Mouse (Mus musculus) midbrain, postnatal 0 days (tissue): ENCODE data around the gene Ranbp17. TPM values are rescaled to one million over a fixed set of nuclear protein-coding genes. Genes with fewer than 3 reads are reported as not detected.
A peak's percentile ranks its signal among the peaks of the same experiment; 100 is the strongest.

Experiments
- ATAC-seq: fragments of 200-750 bp; cut with Nextera tagmentation; 2 replicates; pipeline ENCODE4 v1.8.0; 2017; ENCODE audit warnings: moderate number of reproducible peaks, mild to moderate bottlenecking, moderate TSS enrichment, moderate library complexity; ENCODE audit not compliant: low FRiP score
- DNase-seq: peaks from one replicate; pipeline ENCODE4 v3.0.0-alpha.2; 2015; ENCODE audit warnings: low spot score
- H3K27ac ChIP-seq: fragments of 300-500 bp; sonication (generic); 2 replicates; pipeline ENCODE4 v1.5.1; 2014; ENCODE audit warnings: low read depth, mild to moderate bottlenecking, low read length, mixed read lengths
- H3K27me3 ChIP-seq: fragments of 300-500 bp; sonication (generic); 2 replicates; pipeline ENCODE4 v1.6.1; 2014; ENCODE audit warnings: low read length, control low read depth, mixed read lengths; ENCODE audit not compliant: insufficient read depth
- H3K36me3 ChIP-seq: fragments of 300-500 bp; sonication (generic); 2 replicates; pipeline ENCODE4 v1.6.1; 2014; ENCODE audit warnings: low read length, control low read depth, mixed read lengths; ENCODE audit not compliant: insufficient read depth
- H3K4me1 ChIP-seq: fragments of 300-500 bp; sonication (generic); 2 replicates; pipeline ENCODE4 v1.6.1; 2014; ENCODE audit warnings: mild to moderate bottlenecking, control low read depth, antibody characterized with exemption, low read length, mixed read lengths; ENCODE audit not compliant: insufficient read depth
- H3K4me2 ChIP-seq: fragments of 300-500 bp; sonication (generic); 2 replicates; pipeline ENCODE4 v1.6.1; 2014; ENCODE audit warnings: low read depth, mild to moderate bottlenecking, low read length, mixed read lengths; ENCODE audit not compliant: poor library complexity, severe bottlenecking
- H3K4me3 ChIP-seq: fragments of 300-500 bp; sonication (generic); 2 replicates; pipeline ENCODE4 v1.5.1; 2014; ENCODE audit warnings: low read depth, mild to moderate bottlenecking, low read length, moderate library complexity
- H3K9ac ChIP-seq: fragments of 300-500 bp; sonication (generic); replicated peaks from 2 replicates; pipeline ENCODE4 v1.6.1; 2014; ENCODE audit warnings: mild to moderate bottlenecking, low read length, moderate library complexity, mixed read lengths; ENCODE audit not compliant: poor library complexity, severe bottlenecking
- H3K9me3 ChIP-seq: fragments of 300-500 bp; sonication (generic); 2 replicates; pipeline ENCODE4 v1.6.1; 2016; ENCODE audit warnings: low read length, control low read depth
- CTCF ChIP-seq: IDR thresholded peaks from 2 replicates; pipeline ENCODE4 v1.5.1; 2016; ENCODE audit warnings: antibody characterized with exemption, mild to moderate bottlenecking
- WGBS: fragments of 180-500 bp; shearing (Covaris S2); extraction: QIAGEN DNeasy Blood & Tissue Kit; methylation state at CpG from one replicate; pipeline ENCODE4 v1.1.7; 2014; 5-methylcytosine and 5-hydroxymethylcytosine counted together
- polyA plus RNA-seq: library from polyadenylated mRNA; unstranded; fragments of >200 nt; fragmentation: Nextera tagmentation; extraction: Ambion mirVana; gene quantifications from 2 replicates; pipeline ENCODE4 v1.2.1, GENCODE M21; 2015
- total RNA-seq: library from RNA; depleted of rRNA; stranded (reverse); fragments of >200 nt; gene quantifications from 2 replicates; pipeline ENCODE4 v1.2.3, GENCODE M21; 2014

Ranbp17 gene
- total and polyA plus RNA-seq, 2 experiments from 2014 or later: 5.0 to 7.8 TPM

GRCm38 (mm10) chr11:33200764-33201625, 312.6 kb downstream of the Ranbp17 start:
- no peaks in the 10 kb centered on the region for H3K36me3 ChIP-seq
- peaks cover 77% of the 10 kb centered on the region for H3K27me3 ChIP-seq
- no peaks in the 10 kb centered on the region for H3K4me1 ChIP-seq
- H3K27ac ChIP-seq: no peak overlapping the region
- H3K4me3 ChIP-seq: peak overlapping the region; percentile 12; the same call in 1 of the 2 replicates
- no peak overlapping the region for H3K9ac ChIP-seq
- H3K4me2 ChIP-seq: 0 out of 2 replicates have a peak overlapping the region, but pooled peaks have one; percentile 5
- ATAC-seq (0 out of 2 replicates have a peak, but pooled peaks have one; percentile 28), DNase-seq (peak; percentile 43)
- TF ChIP-seq CTCF: no peak
- H3K9me3 ChIP-seq: no peaks in the 10 kb centered on the region
- under 1% methylated on average over 71 of the region's 76 CpGs for WGBS

GRCm38 (mm10) chr11:33199906-33200763, 313.4 kb downstream of the Ranbp17 start:
- no peak for DNase-seq
- Histone ChIP-seq H3K27me3 (peaks cover 77% of the 10 kb centered on the region), H3K4me2 (0 out of 2 replicates have a peak overlapping the region, but pooled peaks have one; percentile 5), H3K9ac (no peak overlapping the region), H3K27ac (no peak overlapping the region), H3K4me3 (peak overlapping the region; percentile 12; the same call in 1 of the 2 replicates), H3K9me3 (no peaks in the 10 kb centered on the region), H3K4me1 (no peaks in the 10 kb centered on the region), H3K36me3 (no peaks in the 10 kb centered on the region)
- TF ChIP-seq CTCF: no peak
- ATAC-seq: no peak
- 1% methylated on average over 45 of the region's 45 CpGs for WGBS

GRCm38 (mm10) chr11:33199117-33199514, 314.4 kb downstream of the Ranbp17 start:
- no peak for ATAC-seq
- Histone ChIP-seq H3K9ac (no peak overlapping the region), H3K4me2 (no peak overlapping the region), H3K9me3 (no peaks in the 10 kb centered on the region), H3K27me3 (peaks cover 78% of the 10 kb centered on the region), H3K4me3 (no peak overlapping the region), H3K36me3 (no peaks in the 10 kb centered on the region), H3K27ac (no peak overlapping the region), H3K4me1 (no peaks in the 10 kb centered on the region)
- no peak for TF ChIP-seq CTCF
- no peak for DNase-seq
- 3% methylated on average over 15 of the region's 15 CpGs for whole genome bisulfite sequencing

GRCm38 (mm10) chr11:33198351-33199116, 315.0 kb downstream of the Ranbp17 start:
- no peak for TF ChIP-seq CTCF
- Histone ChIP-seq H3K9me3 (no peaks in the 10 kb centered on the region), H3K36me3 (no peaks in the 10 kb centered on the region), H3K27ac (no peak overlapping the region), H3K4me1 (no peaks in the 10 kb centered on the region), H3K9ac (no peak overlapping the region), H3K4me2 (no peak overlapping the region), H3K27me3 (peaks cover 83% of the 10 kb centered on the region), H3K4me3 (no peak overlapping the region)
- DNase-seq: no peak
- ATAC-seq: no peak
- WGBS: 18% methylated on average over 22 of the region's 22 CpGs

- TF ChIP-seq CTCF: no peak
- H3K27ac ChIP-seq: no peak overlapping the region
- H3K36me3 ChIP-seq: no peaks in the 10 kb centered on the region
- no peak for ATAC-seq
- peaks cover 80% of the 10 kb centered on the region for H3K27me3 ChIP-seq
- H3K4me1 ChIP-seq: no peaks in the 10 kb centered on the region
- no peak overlapping the region for H3K4me2 ChIP-seq
- H3K9me3 ChIP-seq: no peaks in the 10 kb centered on the region
- no peak overlapping the region for H3K4me3 ChIP-seq
- H3K9ac ChIP-seq: no peak overlapping the region
- DNase-seq: no peak
- WGBS: 10% methylated on average over 15 of the region's 15 CpGs
Observed at GRCm38 (mm10) chr11:33197673-33198072, 315.9 kb downstream of the Ranbp17 start.
